Mouse (Mus musculus) gastrocnemius, postnatal 25 days (tissue): ENCODE measurements around the gene Gm26558. TPM values are rescaled to one million over a fixed set of nuclear protein-coding genes. Genes with fewer than 3 reads are reported as not detected.

ENCODE experiments used
- DNase-seq: peaks from one replicate; pipeline ENCODE4 v3.0.0; 2022
- total RNA-seq, 2 experiments: library from RNA; stranded (reverse); gene quantifications; 1 replicate in 1 of 2; 2 replicates in 1 of 2; pipeline ENCODE4 v1.2.3; 2021

Gm26558 gene
- total RNA-seq, 2 experiments from 2014 or later = not detected

- no peak for DNase-seq
Measured at GRCm38 (mm10) chr2:70647681-70648080, 14.2 kb downstream of the Gm26558 start.

GRCm38 (mm10) chr2:70645266-70645780 is 16.6 kb downstream of the Gm26558 start:
- no peak for DNase-seq

- peak; percentile 12 for DNase-seq
Measured at GRCm38 (mm10) chr2:70642971-70643565, 18.8 kb downstream of the Gm26558 start.

GRCm38 (mm10) chr2:70640968-70641367 is 20.9 kb downstream of the Gm26558 start:
- DNase-seq = no peak

- no peak for DNase-seq
Measured at GRCm38 (mm10) chr2:70634028-70634690, 27.7 kb downstream of the Gm26558 start.

- DNase-seq = no peak
Measured at GRCm38 (mm10) chr2:70632412-70632811, 29.5 kb downstream of the Gm26558 start.

- DNase-seq = no peak
Measured at GRCm38 (mm10) chr2:70631321-70631720, 30.6 kb downstream of the Gm26558 start.

GRCm38 (mm10) chr2:70629921-70630320 is 32.0 kb downstream of the Gm26558 start:
- no peak for DNase-seq

GRCm38 (mm10) chr2:70629339-70629761 is 32.6 kb downstream of the Gm26558 start:
- no peak for DNase-seq

GRCm38 (mm10) chr2:70628397-70628796 is 33.5 kb downstream of the Gm26558 start:
- DNase-seq = no peak

GRCm38 (mm10) chr2:70625761-70626160 is 36.1 kb downstream of the Gm26558 start:
- DNase-seq = no peak

GRCm38 (mm10) chr2:70622244-70622643 is 39.7 kb downstream of the Gm26558 start:
- DNase-seq = no peak

- no peak for DNase-seq
Measured at GRCm38 (mm10) chr2:70620225-70620624, 41.7 kb downstream of the Gm26558 start.

GRCm38 (mm10) chr2:70619232-70619835 is 42.6 kb downstream of the Gm26558 start:
- no peak for DNase-seq

- DNase-seq = no peak
Measured at GRCm38 (mm10) chr2:70616617-70617016, 45.3 kb downstream of the Gm26558 start.

GRCm38 (mm10) chr2:70616076-70616475 is 45.8 kb downstream of the Gm26558 start:
- no peak for DNase-seq

GRCm38 (mm10) chr2:70614745-70615351 is 47.1 kb downstream of the Gm26558 start:
- DNase-seq = no peak

Other genes starting within 250 kb of the Gm26558 start
- not detected for gene Sp5, start 187.2 kb downstream of the Gm26558 start, total RNA-seq
- not detected for gene Erich2, start 153.3 kb downstream of the Gm26558 start, total RNA-seq
- gene Gad1, start 109.0 kb downstream of the Gm26558 start, total RNA-seq = under 1 TPM; 0.19 to 0.74 TPM
- 10 to 100 TPM; 64.5 to 65.5 TPM for gene Gorasp2, start 532 bp downstream of the Gm26558 start, total RNA-seq
- 10 to 100 TPM; 28.1 to 34.8 TPM for gene Tlk1, start 163.6 kb upstream of the Gm26558 start, total RNA-seq